In genomic region chr9:8901647-8902131, GRCm38 (mm10) we compare ENCODE assay signal across 8 mouse cellular contexts. TPM values are rescaled to one million over a fixed set of nuclear protein-coding genes. Genes with fewer than 3 reads are reported as not detected.
DNase-seq lines count a peak whose midpoint lies in the region; ATAC-seq lines count a peak whose summit lies in the region.

No protein-coding gene starts in this region.

- no peaks in the 10 kb centered on the region for H3K9me3 ChIP-seq in forebrain, embryonic 15.5 days
- no peaks in the 10 kb centered on the region for H3K9me3 ChIP-seq in intestine, embryonic 16.5 days (ENCODE audit: control insufficient read depth, low read length)
- no peaks in the 10 kb centered on the region for H3K9me3 ChIP-seq in limb, embryonic 10.5 days (replicated peaks)
- no peaks in the 10 kb centered on the region for H3K9me3 ChIP-seq in midbrain, embryonic 11.5 days (ENCODE audit: control insufficient read depth, low read length)
- H3K9me3 ChIP-seq in stomach, embryonic 15.5 days = no peaks in the 10 kb centered on the region

- peaks cover 32% of the 10 kb centered on the region for H3K27me3 ChIP-seq in forebrain, embryonic 15.5 days
- peaks cover 33% of the 10 kb centered on the region for H3K27me3 ChIP-seq in intestine, embryonic 16.5 days (replicated peaks; ENCODE audit: control insufficient read depth, insufficient read depth, low read length)
- peaks cover 60% of the 10 kb centered on the region for H3K27me3 ChIP-seq in limb, embryonic 10.5 days (ENCODE audit: low read depth, poor library complexity, severe bottlenecking)
- H3K27me3 ChIP-seq in midbrain, embryonic 11.5 days (ENCODE audit: control insufficient read depth, insufficient read depth, low read length) = peaks cover 24% of the 10 kb centered on the region
- H3K27me3 ChIP-seq in stomach, embryonic 15.5 days (replicated peaks) = peaks cover 26% of the 10 kb centered on the region

- peak; percentile 81 for ATAC-seq in forebrain, embryonic 15.5 days (replicated peaks)
- ATAC-seq in intestine, embryonic 16.5 days = peak; percentile 64
- ATAC-seq in midbrain, embryonic 11.5 days (ENCODE audit: low FRiP score) = peak; percentile 77
- peak; percentile 48; the same call in 1 of the 2 replicates for ATAC-seq in stomach, embryonic 15.5 days (ENCODE audit: insufficient read depth, low FRiP score, low read depth)

- peak overlapping the region; percentile 98 for H3K4me2 ChIP-seq in forebrain, embryonic 15.5 days (replicated peaks)
- peak overlapping the region; percentile 85 for H3K4me2 ChIP-seq in intestine, embryonic 16.5 days (ENCODE audit: low read depth, low read length)
- peak overlapping the region; percentile 81 for H3K4me2 ChIP-seq in midbrain, embryonic 11.5 days
- peak overlapping the region; percentile 97 for H3K4me2 ChIP-seq in stomach, embryonic 15.5 days

- no peaks in the 10 kb centered on the region for H3K36me3 ChIP-seq in forebrain, embryonic 15.5 days
- H3K36me3 ChIP-seq in intestine, embryonic 16.5 days (ENCODE audit: control insufficient read depth, insufficient read depth, low read length) = no peaks in the 10 kb centered on the region
- no peaks in the 10 kb centered on the region for H3K36me3 ChIP-seq in limb, embryonic 10.5 days
- H3K36me3 ChIP-seq in midbrain, embryonic 11.5 days (ENCODE audit: control insufficient read depth, insufficient read depth, low read length) = no peaks in the 10 kb centered on the region
- H3K36me3 ChIP-seq in stomach, embryonic 15.5 days = no peaks in the 10 kb centered on the region

- peak overlapping the region; percentile 62 for H3K9ac ChIP-seq in forebrain, embryonic 15.5 days (replicated peaks)
- H3K9ac ChIP-seq in intestine, embryonic 16.5 days (ENCODE audit: low read depth, low read length) = peak overlapping the region; percentile 52
- peak overlapping the region; percentile 57 for H3K9ac ChIP-seq in midbrain, embryonic 11.5 days (ENCODE audit: low read length)
- H3K9ac ChIP-seq in stomach, embryonic 15.5 days = peak overlapping the region; percentile 32; the same call in 1 of the 2 replicates

- H3K27ac ChIP-seq in forebrain, embryonic 15.5 days (replicated peaks) = 0 out of 2 replicates have a peak overlapping the region, but pooled peaks have one; percentile 14
- H3K27ac ChIP-seq in intestine, embryonic 16.5 days (ENCODE audit: low read length) = no peak overlapping the region
- peak overlapping the region; percentile 68; the same call in 1 of the 2 replicates for H3K27ac ChIP-seq in limb, embryonic 10.5 days
- no peak overlapping the region for H3K27ac ChIP-seq in midbrain, embryonic 11.5 days (ENCODE audit: low read depth, low read length)
- H3K27ac ChIP-seq in stomach, embryonic 15.5 days = no peak overlapping the region

- H3K4me1 ChIP-seq in forebrain, embryonic 15.5 days = peaks cover 23% of the 10 kb centered on the region
- peaks cover 21% of the 10 kb centered on the region for H3K4me1 ChIP-seq in intestine, embryonic 16.5 days (ENCODE audit: control insufficient read depth, insufficient read depth, low read length)
- H3K4me1 ChIP-seq in limb, embryonic 10.5 days = peaks cover 20% of the 10 kb centered on the region
- H3K4me1 ChIP-seq in midbrain, embryonic 11.5 days (ENCODE audit: control insufficient read depth, insufficient read depth, low read length) = peaks cover 5% of the 10 kb centered on the region; the same call in 1 of the 2 replicates
- H3K4me1 ChIP-seq in stomach, embryonic 15.5 days = peaks cover 21% of the 10 kb centered on the region

- peak; percentile 12 to 21 for DNase-seq in adrenal gland, adult 18-20 months (ENCODE audit: low spot score in 2 of 2)
- DNase-seq in adrenal gland, postnatal 4 days (ENCODE audit: low spot score in 2 of 2) = no peak
- DNase-seq in cerebellum, adult 11-12 months = peak; percentile 29
- DNase-seq in limb, embryonic 10.5 days (ENCODE audit: low spot score) = peak; percentile 63
- peak; percentile 94 for DNase-seq in midbrain, embryonic 11.5 days (ENCODE audit: low spot score, missing footprints)

- WGBS in forebrain, embryonic 15.5 days = under 1% methylated on average over 37 of the region's 49 CpGs
- WGBS in intestine, embryonic 16.5 days = 2% methylated on average over 34 of the region's 49 CpGs
- WGBS in limb, embryonic 10.5 days = under 1% methylated on average over 45 of the region's 49 CpGs
- WGBS in midbrain, embryonic 11.5 days = under 1% methylated on average over 42 of the region's 49 CpGs
- under 1% methylated on average over 45 of the region's 49 CpGs for WGBS in stomach, embryonic 15.5 days

- peak overlapping the region; percentile 54 for H3K4me3 ChIP-seq in forebrain, embryonic 15.5 days
- peak overlapping the region; percentile 56 for H3K4me3 ChIP-seq in intestine, embryonic 16.5 days (ENCODE audit: low read length)
- H3K4me3 ChIP-seq in limb, embryonic 10.5 days = peak overlapping the region; percentile 65
- peak overlapping the region; percentile 60 for H3K4me3 ChIP-seq in midbrain, embryonic 11.5 days (ENCODE audit: low read depth, low read length)
- peak overlapping the region; percentile 53 for H3K4me3 ChIP-seq in stomach, embryonic 15.5 days (replicated peaks)

RNA-seq across cellular contexts. Expression of gene Pgr, which starts 2.1 kb away (rescaled TPM):
- under 1 TPM; 0.26 to 0.30 TPM for total RNA-seq in adrenal gland, adult 18-20 months (2021)
- under 1 TPM; 0.14 to 0.56 TPM for total RNA-seq in adrenal gland, postnatal 4 days (2021)
- 0.84 and 1.3 TPM in 2 replicates for polyA plus RNA-seq in forebrain, embryonic 15.5 days (2015; fragmentation: Nextera tagmentation; extraction: Ambion mirVana)
- 0.07 and 0.11 TPM in 2 replicates for polyA plus RNA-seq in intestine, embryonic 16.5 days (2015; fragmentation: Nextera tagmentation; extraction: Ambion mirVana)
- 0.10 and 0.11 TPM in 2 replicates for polyA plus RNA-seq in limb, embryonic 10.5 days (2016; fragmentation: Nextera tagmentation; extraction: Ambion mirVana)
- 0.25 TPM in 2 replicates for polyA plus RNA-seq in midbrain, embryonic 11.5 days (2014; fragmentation: Nextera tagmentation; extraction: Ambion mirVana)
- polyA plus RNA-seq in stomach, embryonic 15.5 days (2015; fragmentation: Nextera tagmentation; extraction: Ambion mirVana) = 0.30 and 0.34 TPM in 2 replicates

Comparison
In these comparisons a context has a peak if more than half of its experiments do, and no peak if none do; other contexts are left out.
1. DNase-seq: peak in adrenal gland, adult 18-20 months (2 of 2), cerebellum, adult 11-12 months (single experiment), limb, embryonic 10.5 days (single experiment) and midbrain, embryonic 11.5 days (single experiment); none in adrenal gland, postnatal 4 days (0 of 2).
2. H3K27ac ChIP-seq: peak in forebrain, embryonic 15.5 days (single experiment) and limb, embryonic 10.5 days (single experiment); none in intestine, embryonic 16.5 days (single experiment), midbrain, embryonic 11.5 days (single experiment) and stomach, embryonic 15.5 days (single experiment).
3. Peak in every context shown above with its lines, with median percentiles within 50 percentile points of each other: ATAC-seq, H3K4me2 ChIP-seq, H3K4me3 ChIP-seq and H3K9ac ChIP-seq.